Mouse (Mus musculus) embryonic facial prominence, embryonic 10.5 days (tissue): ENCODE data around the gene Slit3. TPM values are rescaled to one million over a fixed set of nuclear protein-coding genes. Genes with fewer than 3 reads are reported as not detected.
A peak's percentile ranks its signal among the peaks of the same experiment; 100 is the strongest.

Experiments used
- DNase-seq: peaks from one replicate; pipeline ENCODE4 v3.0.0-alpha.2; 2017; ENCODE audit warnings: low spot score
- H3K27ac ChIP-seq: fragments of 300-500 bp; sonication (generic); replicated peaks from 2 replicates; pipeline ENCODE4 v1.5.1; 2016; ENCODE audit warnings: mild to moderate bottlenecking
- H3K27me3 ChIP-seq: fragments of 300-500 bp; sonication (generic); replicated peaks from 2 replicates; pipeline ENCODE4 v1.6.1; 2016; ENCODE audit warnings: low read depth, mild to moderate bottlenecking; ENCODE audit not compliant: poor library complexity, severe bottlenecking
- H3K36me3 ChIP-seq: fragments of 300-500 bp; sonication (generic); replicated peaks from 2 replicates; pipeline ENCODE4 v1.6.1; 2016; ENCODE audit warnings: mild to moderate bottlenecking, moderate library complexity
- H3K4me1 ChIP-seq: fragments of 300-500 bp; sonication (generic); 2 replicates; pipeline ENCODE4 v1.6.1; 2016
- H3K4me3 ChIP-seq: fragments of 300-500 bp; sonication (generic); 2 replicates; pipeline ENCODE4 v1.5.1; 2016; ENCODE audit warnings: mild to moderate bottlenecking, moderate library complexity
- H3K9me3 ChIP-seq: fragments of 300-500 bp; sonication (generic); 2 replicates; pipeline ENCODE4 v1.6.1; 2016; ENCODE audit warnings: mild to moderate bottlenecking
- WGBS: fragments of 180-500 bp; shearing (Covaris S2); methylation state at CpG from one replicate; pipeline ENCODE4 v1.1.7; 2016; 5-methylcytosine and 5-hydroxymethylcytosine counted together
- polyA plus RNA-seq: library from polyadenylated mRNA; unstranded; fragments of >200 nt; fragmentation: Nextera tagmentation; extraction: Ambion mirVana; gene quantifications from 2 replicates; pipeline ENCODE4 v1.2.1, GENCODE M21; 2016

Slit3 gene
- polyA plus RNA-seq, 1 experiment from 2014 or later = 12.6 TPM

DNA sequence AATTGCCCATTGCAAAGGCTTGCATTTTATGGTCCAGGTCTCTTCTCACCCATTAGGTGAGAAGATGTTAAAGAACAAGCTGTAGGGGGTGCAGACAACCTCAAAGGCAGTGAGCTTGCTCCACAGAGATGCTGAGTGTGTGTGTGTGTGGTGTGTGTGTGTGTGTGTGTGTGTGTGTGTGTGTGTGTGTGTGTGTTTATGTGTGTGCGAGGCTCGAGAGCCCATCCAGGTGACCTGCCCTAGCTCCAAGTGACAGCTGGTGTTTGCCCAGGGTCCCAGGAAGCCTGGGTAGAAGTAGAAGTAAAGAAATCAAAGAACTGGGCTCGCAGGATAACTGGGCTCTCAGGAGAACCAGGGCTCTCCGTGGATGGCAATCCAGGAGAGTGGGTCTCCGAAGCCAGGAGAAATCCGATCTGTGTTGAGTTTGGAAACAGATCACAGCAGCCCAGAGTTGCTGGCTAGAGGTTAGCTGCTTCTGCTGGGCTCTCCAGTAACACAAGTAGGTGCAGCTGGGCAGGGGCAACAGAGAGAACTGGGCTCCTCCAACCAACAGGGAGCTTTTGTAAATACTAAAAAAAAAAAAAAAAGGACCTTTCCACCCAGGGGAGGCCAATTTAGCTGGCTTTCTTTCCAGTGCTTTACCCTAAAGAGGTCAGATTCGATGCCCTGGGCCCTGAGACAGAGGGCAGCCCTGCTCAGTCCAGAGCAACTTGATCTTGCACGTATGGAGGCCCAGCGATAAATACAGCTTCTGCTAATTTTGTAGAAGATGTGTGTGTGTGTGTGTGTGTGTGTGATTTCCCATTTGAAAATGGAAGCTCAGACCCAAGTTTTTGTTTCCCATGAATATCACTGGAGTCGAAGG lies 204.3 kb downstream of the Slit3 start:
- peaks cover 80% of the 10 kb centered on the region for H3K27me3 ChIP-seq
- DNase-seq = peak; percentile 31
- peaks cover 56% of the 10 kb centered on the region for H3K4me1 ChIP-seq

DNA sequence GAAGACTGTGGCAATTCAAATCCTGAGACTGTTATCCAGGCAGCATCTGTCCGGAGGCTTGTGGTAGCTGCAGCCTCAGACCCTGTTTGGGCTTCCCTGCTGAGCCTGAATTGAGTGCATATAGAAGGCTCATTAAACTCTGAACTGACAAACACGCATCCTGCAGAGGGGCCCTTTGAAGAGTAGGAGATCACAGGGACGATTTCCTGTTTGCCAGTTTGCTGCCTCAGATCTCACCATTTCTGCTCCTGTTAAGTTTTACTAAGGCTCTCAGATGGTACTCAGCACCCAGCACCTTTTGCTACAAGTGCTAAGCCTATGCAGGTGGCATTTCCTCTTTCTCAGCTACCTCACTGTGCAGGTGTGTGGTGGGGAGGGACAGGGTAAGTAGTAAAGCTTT lies 205.3 kb downstream of the Slit3 start:
- Histone ChIP-seq H3K36me3 (no peaks in the 10 kb centered on the region), H3K4me3 (no peak overlapping the region), H3K4me1 (peaks cover 57% of the 10 kb centered on the region), H3K9me3 (no peaks in the 10 kb centered on the region), H3K27me3 (peaks cover 76% of the 10 kb centered on the region), H3K27ac (no peak overlapping the region)
- 7% methylated on average over 3 of the region's 3 CpGs for WGBS
- DNase-seq = no peak

More for the DNA sequence above, 204.3 kb downstream of the Slit3 start:
- Histone ChIP-seq H3K4me3 (no peak overlapping the region), H3K27ac (peak overlapping the region; percentile 12), H3K9me3 (no peaks in the 10 kb centered on the region), H3K36me3 (no peaks in the 10 kb centered on the region)
- 30% methylated on average over 10 of the region's 10 CpGs for WGBS

DNA sequence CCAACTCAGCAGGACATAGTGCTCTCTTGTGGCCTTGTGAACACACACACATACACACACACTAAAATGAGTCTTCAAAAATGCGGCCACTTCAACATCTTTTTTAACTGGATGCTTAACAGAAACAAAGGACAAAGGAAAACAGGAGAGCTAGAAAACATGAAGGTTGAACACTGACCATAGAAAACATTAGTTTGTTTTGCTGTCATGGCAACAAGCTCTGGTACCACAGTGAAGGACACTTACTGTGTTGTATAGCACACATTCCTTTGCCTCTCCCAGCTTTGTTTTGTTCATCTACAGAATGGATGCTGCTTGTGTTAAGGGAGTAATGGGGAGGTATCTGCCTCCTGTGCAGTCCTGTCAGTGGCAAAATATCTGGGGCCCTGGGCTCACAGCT lies 206.9 kb downstream of the Slit3 start:
- 84% methylated on average over 1 of the region's 1 CpGs for WGBS
- Histone ChIP-seq H3K4me1 (peaks cover 64% of the 10 kb centered on the region), H3K27ac (no peak overlapping the region), H3K4me3 (no peak overlapping the region), H3K36me3 (no peaks in the 10 kb centered on the region), H3K27me3 (peaks cover 81% of the 10 kb centered on the region), H3K9me3 (no peaks in the 10 kb centered on the region)
- no peak for DNase-seq

DNA sequence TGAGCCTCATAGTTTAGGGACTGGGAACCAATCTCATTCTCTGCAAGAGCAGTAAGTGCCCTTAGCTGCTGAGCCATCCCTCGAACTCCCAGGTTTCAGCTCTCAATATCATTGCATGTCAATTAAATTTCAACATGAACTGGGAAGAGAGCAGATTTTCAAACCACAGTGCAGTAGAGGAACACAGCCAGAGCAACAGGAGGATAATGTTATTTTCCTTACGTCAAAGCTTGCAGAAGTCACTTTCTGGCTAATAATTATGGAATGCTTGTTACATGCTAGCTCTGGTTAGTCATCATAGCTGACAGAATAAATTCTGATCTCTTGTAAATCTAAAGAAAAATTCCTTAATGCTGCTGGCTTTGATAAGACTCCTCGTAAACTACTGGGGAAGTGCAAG lies 210.5 kb downstream of the Slit3 start:
- no peak for DNase-seq
- Histone ChIP-seq H3K27me3 (peaks cover 62% of the 10 kb centered on the region), H3K36me3 (no peaks in the 10 kb centered on the region), H3K9me3 (no peaks in the 10 kb centered on the region), H3K4me1 (peaks cover 41% of the 10 kb centered on the region), H3K27ac (no peak overlapping the region), H3K4me3 (no peak overlapping the region)
- 87% methylated on average over 3 of the region's 3 CpGs for WGBS

DNA sequence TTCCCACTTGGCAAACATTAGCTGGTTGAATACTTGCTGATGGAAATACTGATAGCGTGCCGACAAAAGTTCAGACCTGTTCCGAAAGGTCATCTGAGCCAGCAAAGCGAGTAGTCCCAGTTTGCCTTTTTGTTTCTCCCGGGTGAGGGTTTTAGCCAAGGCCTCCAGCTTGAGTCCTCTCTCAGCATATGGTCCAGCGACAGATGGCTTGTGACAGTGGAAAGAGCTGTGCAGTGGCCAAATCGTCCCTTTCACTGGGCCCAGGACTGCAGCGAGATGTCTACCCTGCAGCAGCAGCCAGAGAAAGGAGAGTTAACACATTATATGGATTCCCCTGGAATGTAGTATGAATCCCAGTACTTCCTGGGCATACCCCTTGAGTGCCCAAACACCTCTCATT lies 215.5 kb downstream of the Slit3 start:
- H3K4me3 ChIP-seq = no peak overlapping the region
- no peak for DNase-seq
- 85% methylated on average over 8 of the region's 8 CpGs for WGBS
- no peaks in the 10 kb centered on the region for H3K9me3 ChIP-seq
- H3K4me1 ChIP-seq = peaks cover 14% of the 10 kb centered on the region
- no peak overlapping the region for H3K27ac ChIP-seq
- H3K27me3 ChIP-seq = peaks cover 20% of the 10 kb centered on the region; the same call in 1 of the 2 replicates
- no peaks in the 10 kb centered on the region for H3K36me3 ChIP-seq

DNA sequence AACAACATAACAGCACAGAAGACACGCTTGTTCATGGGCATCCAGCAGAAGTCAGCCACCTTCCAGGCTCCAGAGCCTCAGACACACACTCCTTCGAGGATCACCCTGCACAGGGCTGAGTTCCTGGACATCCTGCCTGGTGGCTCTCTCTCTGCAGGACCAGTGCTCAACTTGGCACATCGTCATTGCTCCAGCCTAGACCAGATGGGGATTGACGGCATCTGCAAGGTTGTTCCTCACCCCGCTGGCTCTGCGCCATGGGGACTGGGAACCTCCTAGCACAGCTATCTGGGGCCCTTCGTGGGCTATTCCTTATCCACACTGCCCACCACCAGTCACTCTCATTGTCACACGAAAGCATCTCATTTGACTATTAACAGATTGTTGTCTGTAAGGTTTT lies 216.5 kb downstream of the Slit3 start:
- no peaks in the 10 kb centered on the region for H3K9me3 ChIP-seq
- no peak overlapping the region for H3K27ac ChIP-seq
- H3K4me1 ChIP-seq = peaks cover 11% of the 10 kb centered on the region
- no peaks in the 10 kb centered on the region for H3K36me3 ChIP-seq
- 85% methylated on average over 8 of the region's 8 CpGs for WGBS
- peaks cover 11% of the 10 kb centered on the region; the same call in 1 of the 2 replicates for H3K27me3 ChIP-seq
- no peak for DNase-seq
- H3K4me3 ChIP-seq = no peak overlapping the region

DNA sequence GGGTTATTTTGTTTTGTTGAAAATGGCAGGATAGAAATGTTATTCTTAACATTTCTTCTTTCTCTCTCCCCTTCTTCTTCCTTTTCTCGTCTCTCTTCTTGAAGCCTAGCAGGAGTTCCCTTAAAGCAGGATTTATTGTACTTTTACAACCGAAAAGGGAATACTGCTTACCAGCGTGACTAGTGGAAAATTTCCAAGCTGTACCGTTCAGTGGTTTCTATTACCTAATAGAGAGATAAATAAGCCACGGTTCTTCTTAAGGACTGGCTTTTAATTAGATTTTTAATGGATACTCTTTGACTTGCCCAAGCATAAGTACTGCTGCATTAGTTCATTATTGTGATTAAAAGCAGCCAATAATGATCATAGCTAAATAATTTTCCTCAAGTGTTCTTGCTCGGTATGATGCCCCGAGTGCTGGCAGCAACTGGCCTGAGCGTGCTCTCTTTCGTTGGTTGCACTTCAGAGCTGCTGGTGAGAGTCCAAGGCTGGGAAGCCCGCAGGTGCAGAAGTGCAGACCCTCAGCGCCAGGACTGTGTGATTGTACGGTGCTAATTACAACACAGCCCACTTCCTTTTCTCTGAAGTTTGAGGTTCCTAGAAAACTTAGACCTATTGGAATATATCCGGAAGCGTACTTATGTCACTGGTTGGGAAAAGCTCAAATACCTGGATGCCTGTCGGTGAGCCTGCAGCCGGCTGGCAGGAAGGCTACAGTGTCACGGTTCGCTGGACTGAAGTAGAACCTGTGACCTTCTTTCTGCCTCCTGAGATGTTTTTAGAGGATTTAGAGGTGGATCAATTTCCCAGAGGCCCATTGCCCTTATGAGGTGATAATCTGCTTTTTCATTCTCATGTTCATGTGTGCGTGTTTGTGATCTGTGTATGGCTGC lies 217.1 kb downstream of the Slit3 start:
- H3K4me1 ChIP-seq = peaks cover 5% of the 10 kb centered on the region; the same call in 1 of the 2 replicates
- no peak overlapping the region for H3K4me3 ChIP-seq
- H3K27ac ChIP-seq = no peak overlapping the region
- H3K9me3 ChIP-seq = no peaks in the 10 kb centered on the region
- peaks cover 11% of the 10 kb centered on the region; the same call in 1 of the 2 replicates for H3K27me3 ChIP-seq
- no peak for DNase-seq
- no peaks in the 10 kb centered on the region for H3K36me3 ChIP-seq
- 82% methylated on average over 19 of the region's 19 CpGs for WGBS

DNA sequence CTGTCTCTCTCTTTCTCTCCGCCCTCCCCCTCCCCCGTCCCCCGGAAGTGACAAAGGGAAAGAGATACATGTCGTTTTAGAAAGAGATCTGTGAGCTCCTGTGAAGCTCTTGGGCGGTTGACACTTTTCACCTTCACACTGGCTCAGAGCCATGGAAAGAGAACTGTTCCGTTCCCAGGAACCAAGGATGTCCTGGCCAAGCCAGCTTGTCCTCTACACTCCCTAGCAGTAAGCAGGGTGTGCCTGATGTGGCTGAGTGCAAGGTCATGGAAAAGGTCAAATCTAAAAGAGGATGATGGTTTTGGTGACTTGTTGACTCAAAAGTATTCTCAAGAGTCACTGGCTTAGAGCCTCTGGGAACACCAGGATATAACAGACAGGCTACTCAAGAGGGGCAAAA lies 219.7 kb downstream of the Slit3 start:
- H3K4me3 ChIP-seq = no peak overlapping the region
- no peak overlapping the region for H3K27ac ChIP-seq
- 84% methylated on average over 6 of the region's 6 CpGs for WGBS
- 0 out of 2 replicates have a peak, but pooled peaks cover 3% of the 10 kb centered on the region for H3K4me1 ChIP-seq
- peaks cover 11% of the 10 kb centered on the region; the same call in 1 of the 2 replicates for H3K27me3 ChIP-seq
- H3K9me3 ChIP-seq = no peaks in the 10 kb centered on the region
- no peaks in the 10 kb centered on the region for H3K36me3 ChIP-seq
- no peak for DNase-seq

DNA sequence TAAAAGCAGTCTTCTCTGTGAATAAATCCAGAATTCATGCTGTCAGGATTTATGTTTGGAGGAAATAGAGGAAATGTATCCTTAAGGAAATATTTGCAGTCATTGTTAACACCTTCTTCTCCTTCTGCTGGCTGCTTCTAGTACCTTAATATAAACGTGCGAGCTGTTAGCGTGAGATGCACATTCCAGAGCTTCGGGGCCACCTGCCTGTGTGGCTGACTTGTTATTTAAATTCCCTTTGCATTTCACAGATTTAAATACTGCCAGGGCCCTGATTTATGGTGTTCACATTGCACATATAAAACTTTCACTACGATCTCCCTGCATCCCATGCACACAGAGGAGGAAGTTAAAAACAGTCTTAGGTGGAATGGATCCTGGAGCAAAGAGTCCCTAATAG lies 221.5 kb downstream of the Slit3 start:
- WGBS = 85% methylated on average over 5 of the region's 5 CpGs
- no peak overlapping the region for H3K27ac ChIP-seq
- H3K4me1 ChIP-seq = peaks cover 15% of the 10 kb centered on the region
- no peaks in the 10 kb centered on the region for H3K36me3 ChIP-seq
- peaks cover 22% of the 10 kb centered on the region; the same call in 1 of the 2 replicates for H3K27me3 ChIP-seq
- no peak for DNase-seq
- no peaks in the 10 kb centered on the region for H3K9me3 ChIP-seq
- no peak overlapping the region for H3K4me3 ChIP-seq

DNA sequence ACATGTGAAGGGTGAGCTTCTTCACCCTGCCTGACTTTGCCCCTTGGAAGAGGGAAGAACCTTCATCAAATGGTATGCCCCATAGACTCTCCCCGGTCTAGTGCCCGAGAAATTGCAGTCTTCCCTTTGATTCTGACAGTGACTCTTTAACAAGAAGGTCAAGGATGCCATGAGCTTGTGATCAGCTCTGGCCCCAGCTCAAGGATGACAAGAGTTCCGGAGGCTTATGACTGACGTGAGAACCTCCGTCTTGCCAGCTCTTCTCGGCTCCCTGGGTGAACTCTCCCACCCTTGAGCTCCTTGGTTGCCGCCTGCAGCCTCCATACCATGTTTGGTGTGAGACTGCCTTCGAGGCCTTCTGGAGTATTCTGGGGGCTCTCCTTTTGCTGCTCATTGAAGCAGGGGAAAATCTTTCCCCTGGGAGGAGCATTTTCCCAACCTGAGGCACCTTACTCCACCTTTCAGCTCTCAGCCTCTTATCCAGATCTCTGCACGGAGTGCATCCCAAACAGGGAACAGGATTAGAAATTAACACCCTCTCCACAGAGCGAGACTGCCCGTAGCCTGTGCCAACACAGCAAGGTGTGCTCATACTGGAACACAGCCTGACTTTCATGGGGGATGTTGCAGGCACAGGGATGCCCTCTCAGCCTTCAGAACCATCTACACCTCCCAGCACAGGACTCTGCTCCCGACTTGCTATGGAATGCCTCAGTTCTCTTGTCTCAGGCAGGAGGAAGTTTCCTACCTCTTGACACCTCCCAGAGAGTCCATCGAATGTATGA lies 224.9 kb downstream of the Slit3 start:
- Histone ChIP-seq H3K4me3 (no peak overlapping the region), H3K27me3 (peaks cover 28% of the 10 kb centered on the region; the same call in 1 of the 2 replicates), H3K4me1 (peaks cover 38% of the 10 kb centered on the region), H3K9me3 (no peaks in the 10 kb centered on the region), H3K36me3 (no peaks in the 10 kb centered on the region), H3K27ac (no peak overlapping the region; the same call in 1 of the 2 replicates)
- WGBS = 89% methylated on average over 13 of the region's 13 CpGs
- DNase-seq = no peak

DNA sequence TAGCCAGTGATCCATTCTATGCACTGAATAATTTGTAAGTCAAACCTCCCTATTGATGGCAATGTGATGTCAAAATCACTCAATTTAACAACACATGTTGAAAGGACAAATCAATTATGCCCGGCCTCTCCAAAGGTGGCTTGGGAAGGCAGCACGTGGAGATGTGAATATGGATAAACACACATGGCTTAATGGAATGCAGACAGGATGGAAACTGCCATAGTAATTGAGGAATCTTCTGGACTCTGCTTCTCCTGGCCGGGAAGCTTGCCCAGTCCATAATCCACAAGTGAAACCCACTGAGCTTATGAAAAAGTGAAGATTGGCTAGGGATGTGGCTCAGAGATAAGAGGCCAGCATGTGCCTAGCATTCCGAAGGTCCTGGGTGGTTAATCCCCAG lies 227.1 kb downstream of the Slit3 start:
- Histone ChIP-seq H3K9me3 (no peaks in the 10 kb centered on the region), H3K27me3 (peaks cover 28% of the 10 kb centered on the region; the same call in 1 of the 2 replicates), H3K4me3 (no peak overlapping the region), H3K4me1 (peaks cover 50% of the 10 kb centered on the region), H3K36me3 (no peaks in the 10 kb centered on the region), H3K27ac (no peak overlapping the region)
- DNase-seq = no peak
- WGBS = 47% methylated on average over 4 of the region's 4 CpGs

DNA sequence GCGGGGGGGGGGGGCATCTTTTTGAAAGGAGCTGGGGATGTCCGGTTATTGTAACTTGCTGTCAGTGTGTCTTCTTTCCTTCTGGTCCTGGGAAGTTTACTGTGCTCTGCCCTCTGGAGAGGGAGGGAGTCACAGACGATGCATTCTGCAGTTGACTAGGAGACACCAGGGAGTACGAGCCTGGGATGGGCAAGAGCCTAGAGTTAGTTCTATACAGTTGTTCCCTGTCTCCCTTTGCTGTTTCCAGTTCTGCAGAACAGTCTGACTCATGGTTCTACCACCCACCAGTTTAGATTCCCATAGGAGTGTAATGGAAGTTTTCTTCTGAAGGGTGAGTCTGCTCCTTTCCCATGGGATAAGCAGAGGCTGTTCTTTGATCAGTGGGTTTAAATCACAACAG lies 229.9 kb downstream of the Slit3 start:
- Histone ChIP-seq H3K27me3 (peaks cover 17% of the 10 kb centered on the region; the same call in 1 of the 2 replicates), H3K27ac (peak overlapping the region; percentile 44), H3K4me3 (no peak overlapping the region), H3K9me3 (no peaks in the 10 kb centered on the region), H3K36me3 (no peaks in the 10 kb centered on the region), H3K4me1 (peaks cover 63% of the 10 kb centered on the region)
- peak; percentile 21 for DNase-seq
- WGBS = 12% methylated on average over 4 of the region's 4 CpGs
